Mouse (Mus musculus): ENCODE measurements around the gene Card10.

DNA sequence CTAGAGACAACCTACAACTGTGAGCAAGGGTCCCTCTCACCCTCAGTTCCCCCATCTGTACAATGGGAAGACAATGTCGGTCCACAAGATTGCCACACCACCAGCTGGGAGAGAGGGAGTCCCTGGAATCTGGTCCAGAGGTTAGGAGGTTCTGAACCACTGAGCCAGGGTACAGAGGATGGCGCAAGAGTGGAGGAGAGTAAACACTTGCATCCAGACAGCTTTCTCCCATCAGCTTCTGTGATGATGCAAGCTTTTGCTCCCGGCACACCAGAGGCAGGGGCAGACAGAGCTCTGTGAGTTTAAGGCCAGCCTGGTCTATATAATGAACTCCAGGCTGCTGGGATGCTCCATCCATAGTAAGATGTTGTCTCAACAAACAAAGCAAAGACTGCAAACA lies 37.4 kb upstream of the Card10 start:
- no peak for TF ChIP-seq POLR2A (IDR thresholded peaks at IDR 0.05; ENCODE audit: insufficient read depth, low read depth, low read length)
- TF ChIP-seq CTCF (IDR thresholded peaks at IDR 0.05; ENCODE audit: insufficient read depth, low read depth, low read length), result no peak
